Mouse (Mus musculus) embryonic fibroblast, embryonic 13.5 days (primary cell): ENCODE results near the gene Myh2. TPM values are rescaled to one million over a fixed set of nuclear protein-coding genes. Genes with fewer than 3 reads are reported as not detected.

ENCODE experiments used
- H3K27ac ChIP-seq: 2 replicates; pipeline ENCODE4 v1.5.1; 2012; ENCODE audit warnings: low read length, control low read depth, inconsistent platforms; ENCODE audit not compliant: insufficient read depth
- H3K4me1 ChIP-seq: 2 replicates; pipeline ENCODE4 v1.6.1; 2011; ENCODE audit warnings: low read length; ENCODE audit not compliant: control insufficient read depth, insufficient read depth
- H3K4me3 ChIP-seq: 2 replicates; pipeline ENCODE4 v1.5.1; 2011; ENCODE audit warnings: mild to moderate bottlenecking, control low read depth, low read length; ENCODE audit not compliant: insufficient read depth
- CTCF ChIP-seq: IDR thresholded peaks from 2 replicates; pipeline ENCODE4 v1.5.1; 2011; ENCODE audit warnings: mild to moderate bottlenecking, control low read depth, low read length, moderate library complexity, borderline replicate concordance; ENCODE audit not compliant: insufficient read depth
- POLR2A ChIP-seq: IDR thresholded peaks from 2 replicates; pipeline ENCODE4 v1.6.1; 2011; ENCODE audit warnings: low read depth, mild to moderate bottlenecking, control low read depth, low read length, moderate library complexity
- polyA plus RNA-seq: library from polyadenylated mRNA; stranded (reverse); fragments of >200 nt; gene quantifications from 2 replicates; pipeline ENCODE4 v1.2.4, GENCODE M21; 2011; ENCODE audit warnings: low read depth; ENCODE audit not compliant: missing spikeins, insufficient read length

Gene Myh2
- polyA plus RNA-seq, 1 experiment, result 0.12 TPM

DNA sequence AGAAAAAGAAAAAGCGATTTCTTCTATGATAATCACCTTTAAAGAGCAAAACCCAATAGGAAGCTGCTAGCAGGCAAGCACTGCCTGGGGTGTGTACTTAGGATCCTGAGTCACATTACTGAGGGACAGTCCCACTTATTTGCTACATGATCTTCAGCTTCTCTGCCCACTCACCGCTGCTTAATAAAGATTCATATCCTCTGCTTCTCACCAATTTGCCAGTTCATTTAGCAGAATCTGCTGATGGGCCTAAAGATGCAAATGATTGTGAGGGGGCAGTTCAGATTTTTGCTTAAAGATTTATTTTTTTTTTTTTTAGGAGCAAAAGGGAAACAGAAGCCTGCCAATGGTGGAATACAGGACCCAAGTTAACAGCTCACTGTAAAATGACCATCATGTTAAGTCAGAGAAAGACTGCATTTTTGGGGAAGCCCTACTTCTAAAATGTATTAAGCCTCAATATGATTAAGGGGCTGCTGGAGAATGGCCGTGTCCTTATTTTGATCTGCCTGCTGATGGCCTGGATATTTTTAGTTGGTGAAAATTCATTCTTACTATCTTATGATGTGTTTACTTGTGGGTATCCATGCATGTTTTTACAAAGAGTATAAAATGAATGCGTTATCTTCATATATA is 26.8 kb upstream of the Myh2 start:
- Histone ChIP-seq H3K4me1 (no peaks in the 10 kb centered on the region), H3K27ac (no peak overlapping the region), H3K4me3 (no peak overlapping the region)
- no peak for TF ChIP-seq POLR2A
- no peak for TF ChIP-seq CTCF

DNA sequence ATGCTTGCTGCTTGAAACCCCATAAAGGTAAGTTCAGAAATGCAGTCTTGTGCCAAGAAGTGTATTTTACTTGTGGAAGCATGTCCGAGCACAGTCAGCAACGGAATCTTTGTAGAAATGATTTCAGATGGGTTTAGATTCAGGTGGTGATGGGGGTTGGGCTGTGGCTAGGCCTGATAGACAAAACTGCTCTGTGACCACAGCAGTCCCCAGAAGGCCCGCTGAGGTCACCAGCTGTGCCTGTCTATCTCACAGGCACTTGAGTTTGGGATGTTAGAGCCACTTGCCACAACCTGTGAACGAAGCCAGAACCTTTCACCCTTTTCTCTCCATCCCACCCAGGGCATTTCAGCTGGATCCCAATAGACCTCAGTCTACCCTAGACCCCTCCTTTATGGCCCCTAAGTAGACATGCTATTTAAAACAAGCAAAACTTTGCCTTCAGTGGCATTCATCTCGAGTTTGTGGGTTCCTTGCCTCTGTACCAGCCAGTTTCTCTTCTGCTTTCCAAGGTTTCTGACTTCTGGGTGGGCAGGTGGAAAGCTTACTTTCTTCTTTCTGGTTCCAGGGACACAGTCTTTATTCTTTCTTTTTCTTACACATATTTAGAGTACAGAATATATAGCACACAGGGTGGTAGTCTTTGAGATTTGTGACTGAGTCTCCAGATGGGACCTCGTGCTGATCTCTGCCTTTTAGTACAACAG is 26.1 kb upstream of the Myh2 start:
- H3K4me3 ChIP-seq, result no peak overlapping the region
- TF ChIP-seq POLR2A (no peak), CTCF (no peak)
- no peaks in the 10 kb centered on the region for H3K4me1 ChIP-seq
- H3K27ac ChIP-seq, result no peak overlapping the region

DNA sequence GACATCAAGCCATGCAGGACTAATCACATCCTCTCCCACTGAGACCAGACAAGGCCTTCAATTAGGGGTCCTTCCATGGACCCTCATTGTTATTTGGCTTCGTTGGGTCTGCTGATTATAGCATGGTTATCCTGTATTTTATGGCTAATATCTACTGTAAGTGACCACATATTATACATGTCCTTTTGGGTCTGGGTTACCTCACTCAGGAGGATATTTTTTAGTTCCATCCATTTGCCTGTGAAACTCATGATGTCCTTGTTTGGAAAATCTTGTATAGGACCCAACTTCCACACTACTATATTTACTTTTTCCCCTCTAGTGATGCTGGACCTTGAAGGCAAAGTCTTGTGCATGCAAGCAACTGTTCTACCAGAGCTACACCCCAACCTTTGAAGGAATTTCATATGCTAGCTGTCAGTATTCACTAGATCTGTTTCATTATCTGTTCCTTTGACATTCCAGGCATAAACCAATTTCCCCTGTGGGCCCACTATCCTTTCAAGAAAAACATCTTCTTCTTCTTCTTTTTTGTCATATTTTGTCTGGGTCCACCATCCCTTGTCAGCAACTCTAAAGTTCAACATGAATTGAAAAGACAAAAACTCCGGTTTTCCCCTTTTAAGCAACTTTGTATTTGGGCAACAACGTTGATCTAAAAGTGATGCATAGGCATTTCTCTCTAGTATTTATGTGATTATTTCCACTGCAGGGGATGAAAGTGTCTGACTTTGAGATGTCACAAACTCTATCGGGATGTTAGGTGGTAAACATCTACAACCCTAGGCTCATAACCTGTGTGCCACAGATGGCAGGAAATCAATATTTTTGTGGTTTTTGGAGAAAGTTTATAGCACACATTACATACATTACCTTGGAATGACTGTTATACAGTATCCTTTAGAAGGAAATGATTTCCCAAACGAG is 25.1 kb upstream of the Myh2 start:
- Histone ChIP-seq H3K4me3 (no peak overlapping the region), H3K4me1 (no peaks in the 10 kb centered on the region), H3K27ac (no peak overlapping the region)
- TF ChIP-seq CTCF (no peak), POLR2A (no peak)

DNA sequence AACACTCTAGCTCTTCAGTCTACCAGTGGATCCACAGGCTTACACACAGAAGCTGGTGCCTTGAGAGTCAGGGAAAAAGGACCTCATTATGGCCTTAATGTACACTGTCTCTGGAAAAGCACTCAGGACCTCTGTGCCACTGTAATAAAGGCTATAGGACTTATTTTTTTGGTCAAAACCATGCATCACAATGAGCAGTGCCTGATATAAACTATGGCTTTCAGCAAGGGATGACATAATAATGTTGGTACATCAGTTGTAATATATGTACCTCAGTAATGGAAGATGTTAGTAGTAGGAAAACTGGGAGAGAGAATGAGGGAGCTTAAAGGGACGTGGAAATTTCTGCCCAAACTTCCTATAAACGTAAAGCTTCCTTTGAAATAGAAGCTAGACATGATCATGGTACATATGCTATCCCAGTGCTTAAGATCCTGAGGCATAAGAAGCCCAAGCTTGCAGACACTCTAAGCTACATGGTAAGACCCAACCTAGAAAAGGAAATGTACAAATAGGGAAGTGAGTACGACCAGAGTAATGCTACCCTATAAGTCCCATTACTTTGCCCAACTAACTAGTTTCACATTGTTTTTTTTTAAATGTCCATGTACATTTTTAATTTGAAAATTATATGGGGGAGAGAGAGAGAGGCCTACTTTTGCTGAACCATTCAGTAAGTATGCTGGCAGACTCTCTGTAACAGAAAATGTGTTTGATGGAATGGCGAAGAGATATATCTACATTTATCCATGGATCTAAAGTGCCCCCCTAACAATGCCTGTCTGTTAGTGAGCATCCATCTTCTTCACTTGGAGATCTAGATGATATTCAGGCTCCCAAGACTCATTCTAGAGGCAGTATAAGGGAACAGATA is 24.2 kb upstream of the Myh2 start:
- Histone ChIP-seq H3K4me3 (no peak overlapping the region), H3K27ac (no peak overlapping the region), H3K4me1 (no peaks in the 10 kb centered on the region)
- TF ChIP-seq POLR2A (no peak), CTCF (no peak)

DNA sequence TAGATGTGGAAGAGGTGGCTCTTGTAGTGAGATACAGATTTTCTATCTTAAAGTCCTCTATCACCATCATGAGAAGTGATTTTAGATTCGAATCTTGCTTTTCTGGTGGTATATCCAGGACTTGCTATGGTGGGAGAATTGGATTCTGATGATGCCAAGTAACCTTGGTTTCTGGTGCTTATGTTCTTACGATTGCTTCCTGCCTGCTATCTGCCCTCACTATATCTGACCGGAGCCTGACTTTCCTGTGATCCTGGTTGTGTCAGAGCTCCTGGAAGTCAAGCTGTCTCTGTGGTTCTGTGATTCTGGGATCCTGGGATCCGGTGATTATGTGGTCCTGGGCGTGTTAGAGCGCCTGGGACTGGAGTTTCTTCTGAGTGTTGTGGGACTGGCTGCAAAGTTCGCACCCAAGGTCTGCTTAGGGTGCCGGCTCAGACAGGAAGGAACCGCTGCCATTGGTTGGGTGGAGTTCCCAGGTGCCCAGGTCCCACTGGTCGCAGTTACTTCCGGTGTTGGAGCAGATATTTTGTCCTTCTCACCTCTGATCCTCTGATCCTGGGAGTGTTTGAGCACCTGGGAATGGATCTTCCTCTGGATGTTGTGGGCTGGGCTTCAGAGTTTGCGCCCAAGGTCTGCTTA is 23.4 kb upstream of the Myh2 start:
- H3K27ac ChIP-seq, result no peak overlapping the region
- H3K4me1 ChIP-seq, result no peaks in the 10 kb centered on the region
- H3K4me3 ChIP-seq, result no peak overlapping the region
- TF ChIP-seq CTCF (no peak), POLR2A (no peak)

DNA sequence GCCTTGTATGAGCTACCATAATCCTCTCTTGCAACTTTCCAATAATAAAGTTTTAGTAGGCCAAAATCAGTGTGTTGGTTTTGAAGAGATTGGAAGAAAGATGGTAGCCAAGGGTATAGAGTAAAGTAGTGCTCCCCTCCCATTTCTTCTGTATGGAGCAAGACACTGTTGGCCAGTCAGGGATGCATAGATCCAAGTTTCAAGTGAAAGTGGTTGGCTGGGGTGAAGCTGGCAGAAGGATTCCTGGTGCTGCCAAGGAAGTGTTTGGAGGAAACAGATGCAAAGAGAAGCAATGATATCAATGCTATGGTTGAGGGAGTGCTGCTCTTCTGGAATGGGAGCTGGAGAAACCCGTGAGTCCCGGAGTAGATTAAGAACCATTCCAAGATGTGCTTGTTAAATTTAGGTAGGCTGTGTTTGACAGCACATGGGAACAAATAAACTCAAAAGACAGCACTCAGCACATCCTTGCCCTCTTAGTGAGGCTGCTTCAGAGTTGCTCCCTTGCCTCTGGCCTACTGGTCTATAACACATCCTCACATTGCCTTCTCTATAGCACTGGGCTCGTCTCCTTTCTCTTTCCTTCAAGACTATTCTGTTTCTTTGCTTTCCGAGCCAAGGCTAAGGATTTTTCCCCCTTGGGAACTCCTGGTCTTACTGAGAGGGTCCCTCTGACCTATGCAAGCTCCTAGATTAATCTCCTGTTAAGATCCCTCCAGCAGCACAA is 22.4 kb upstream of the Myh2 start:
- H3K4me1 ChIP-seq, result no peaks in the 10 kb centered on the region
- H3K27ac ChIP-seq, result no peak overlapping the region
- no peak overlapping the region for H3K4me3 ChIP-seq
- TF ChIP-seq CTCF (no peak), POLR2A (no peak)

DNA sequence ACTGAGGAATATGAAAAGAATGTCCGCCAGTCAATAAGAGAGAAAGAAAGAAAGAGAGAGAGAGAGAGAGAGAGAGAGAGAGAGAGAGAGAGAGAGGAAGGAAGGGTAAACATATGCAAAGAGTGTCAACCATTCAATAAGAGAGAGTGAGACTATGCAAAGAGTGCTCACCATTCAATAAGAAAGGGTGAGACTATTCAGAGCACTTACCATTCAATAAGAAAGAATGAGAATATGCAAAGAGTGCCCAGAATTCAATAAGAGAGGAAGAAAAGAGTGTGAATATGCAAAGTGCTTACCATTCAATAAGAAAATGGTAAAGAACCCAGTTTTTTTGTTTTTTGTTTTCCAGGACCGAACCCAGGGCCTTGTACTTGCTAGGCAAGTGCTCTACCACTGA is 20.6 kb upstream of the Myh2 start:
- Histone ChIP-seq H3K4me1 (no peaks in the 10 kb centered on the region), H3K27ac (no peak overlapping the region), H3K4me3 (no peak overlapping the region)
- TF ChIP-seq CTCF (no peak), POLR2A (no peak)

DNA sequence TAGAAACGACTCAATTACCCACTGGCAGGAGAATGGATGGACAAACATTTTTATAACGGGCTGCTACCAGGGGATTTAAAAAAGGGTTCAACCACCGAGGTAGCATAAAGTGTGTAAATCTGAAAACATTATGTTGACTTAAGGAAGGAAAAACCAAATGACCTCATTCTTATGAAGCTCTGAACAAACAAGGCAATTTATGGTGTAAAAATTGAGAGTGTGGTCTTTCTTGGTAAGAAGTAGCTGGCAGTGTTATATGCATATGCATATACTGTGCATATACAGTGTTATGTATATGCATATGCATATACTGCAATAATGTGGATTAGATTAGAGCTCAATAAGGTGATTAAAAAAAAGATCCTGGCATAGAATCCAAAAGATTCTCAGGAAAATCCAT is 19.7 kb upstream of the Myh2 start:
- TF ChIP-seq POLR2A (no peak), CTCF (no peak)
- Histone ChIP-seq H3K4me3 (no peak overlapping the region), H3K27ac (no peak overlapping the region), H3K4me1 (no peaks in the 10 kb centered on the region)
